Mouse (Mus musculus) hindbrain, postnatal 0 days (tissue): Measurements from ENCODE around the gene Phlpp1. TPM values are rescaled to one million over a fixed set of nuclear protein-coding genes. Genes with fewer than 3 reads are reported as not detected.

ENCODE experiments used
- ATAC-seq: fragments of 200-750 bp; cut with Nextera tagmentation; 2 replicates; pipeline ENCODE4 v1.8.0; 2017; ENCODE audit warnings: mild to moderate bottlenecking, moderate TSS enrichment, moderate library complexity
- DNase-seq: peaks from one replicate; pipeline ENCODE4 v3.0.0-alpha.2; 2015; ENCODE audit warnings: low spot score
- H3K27ac ChIP-seq: fragments of 300-500 bp; sonication (generic); 2 replicates; pipeline ENCODE4 v1.5.1; 2014; ENCODE audit warnings: mild to moderate bottlenecking
- H3K27me3 ChIP-seq: fragments of 300-500 bp; sonication (generic); 2 replicates; pipeline ENCODE4 v1.6.1; 2014; ENCODE audit warnings: low read length, mixed read lengths; ENCODE audit not compliant: insufficient read depth
- H3K36me3 ChIP-seq: fragments of 300-500 bp; sonication (generic); 2 replicates; pipeline ENCODE4 v1.6.1; 2014; ENCODE audit warnings: low read length, mixed read lengths; ENCODE audit not compliant: insufficient read depth
- H3K4me1 ChIP-seq: fragments of 300-500 bp; sonication (generic); 2 replicates; pipeline ENCODE4 v1.6.1; 2014; ENCODE audit warnings: antibody characterized with exemption, low read length, mixed read lengths; ENCODE audit not compliant: insufficient read depth
- H3K4me2 ChIP-seq: fragments of 300-500 bp; sonication (generic); 2 replicates; pipeline ENCODE4 v1.6.1; 2014; ENCODE audit warnings: low read depth, mild to moderate bottlenecking, low read length, moderate library complexity, mixed read lengths
- H3K4me3 ChIP-seq: fragments of 300-500 bp; sonication (generic); 2 replicates; pipeline ENCODE4 v1.5.1; 2014; ENCODE audit warnings: low read length
- H3K9ac ChIP-seq: fragments of 300-500 bp; sonication (generic); replicated peaks from 2 replicates; pipeline ENCODE4 v1.6.1; 2014; ENCODE audit warnings: mild to moderate bottlenecking, low read length, moderate library complexity, mixed read lengths
- H3K9me3 ChIP-seq: fragments of 300-500 bp; sonication (generic); 2 replicates; pipeline ENCODE4 v1.6.1; 2016; ENCODE audit warnings: low read length, mixed read lengths
- CTCF ChIP-seq: IDR thresholded peaks from 2 replicates; pipeline ENCODE4 v1.5.1; 2016; ENCODE audit warnings: antibody characterized with exemption, control low read depth, low read depth
- WGBS: fragments of 180-500 bp; shearing (Covaris S2); extraction: QIAGEN DNeasy Blood & Tissue Kit; methylation state at CpG from one replicate; pipeline ENCODE4 v1.1.7; 2014; 5-methylcytosine and 5-hydroxymethylcytosine counted together
- polyA plus RNA-seq: library from polyadenylated mRNA; unstranded; fragments of >200 nt; fragmentation: Nextera tagmentation; extraction: Ambion mirVana; gene quantifications from 2 replicates; pipeline ENCODE4 v1.2.1, GENCODE M21; 2015
- total RNA-seq: library from RNA; depleted of rRNA; stranded (reverse); fragments of >200 nt; gene quantifications from 2 replicates; pipeline ENCODE4 v1.2.3, GENCODE M21; 2014

The Phlpp1 gene
- total and polyA plus RNA-seq, 2 experiments from 2014 or later = 6.0 to 38.0 TPM

GRCm38 (mm10) chr1:106314476-106314875 lies 142.9 kb downstream of the Phlpp1 start:
- Histone ChIP-seq H3K4me1 (0 out of 2 replicates have a peak, but pooled peaks cover 3% of the 10 kb centered on the region), H3K27me3 (no peaks in the 10 kb centered on the region), H3K9me3 (no peaks in the 10 kb centered on the region), H3K27ac (no peak overlapping the region), H3K4me2 (no peak overlapping the region), H3K9ac (no peak overlapping the region), H3K36me3 (no peaks in the 10 kb centered on the region), H3K4me3 (no peak overlapping the region)
- TF ChIP-seq CTCF = no peak
- DNase-seq (no peak), ATAC-seq (no peak)
- 86% methylated on average over 4 of the region's 4 CpGs for WGBS

DNA sequence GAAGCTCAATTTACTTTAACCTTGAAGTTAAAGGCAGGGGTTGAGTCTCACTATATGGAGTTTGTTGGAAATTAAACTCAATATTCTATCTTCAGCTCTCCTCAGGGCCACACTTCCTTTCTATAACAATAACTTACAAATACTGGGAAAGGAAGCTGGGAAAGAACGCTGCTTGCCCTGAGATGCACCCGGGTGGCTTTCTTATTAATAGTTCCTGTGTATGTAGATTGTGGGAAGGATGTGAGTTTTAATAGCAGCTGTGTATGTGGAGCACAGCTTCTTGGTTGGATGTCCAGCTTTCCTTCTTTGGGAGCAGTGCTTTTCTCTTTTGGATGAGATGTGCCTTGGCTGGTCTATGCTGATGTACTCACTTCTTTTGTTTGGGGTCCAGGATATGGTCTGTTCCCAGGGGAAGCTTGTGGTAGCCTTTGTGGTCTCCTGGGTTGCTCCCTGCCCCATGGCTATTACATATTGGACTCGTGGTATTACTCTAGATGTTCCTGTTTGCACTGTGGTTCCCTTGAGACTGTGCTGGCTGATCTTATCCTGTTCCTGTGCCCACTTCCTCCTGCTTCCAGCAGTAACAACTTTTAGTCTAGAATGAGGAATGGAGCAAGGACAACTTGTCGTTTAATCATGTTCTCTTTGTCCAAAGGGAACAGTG lies 145.2 kb downstream of the Phlpp1 start:
- Histone ChIP-seq H3K4me1 (0 out of 2 replicates have a peak, but pooled peaks cover 3% of the 10 kb centered on the region), H3K27ac (peak overlapping the region; percentile 41; the same call in 1 of the 2 replicates)
- 66% methylated on average over 4 of the region's 4 CpGs for WGBS

DNA sequence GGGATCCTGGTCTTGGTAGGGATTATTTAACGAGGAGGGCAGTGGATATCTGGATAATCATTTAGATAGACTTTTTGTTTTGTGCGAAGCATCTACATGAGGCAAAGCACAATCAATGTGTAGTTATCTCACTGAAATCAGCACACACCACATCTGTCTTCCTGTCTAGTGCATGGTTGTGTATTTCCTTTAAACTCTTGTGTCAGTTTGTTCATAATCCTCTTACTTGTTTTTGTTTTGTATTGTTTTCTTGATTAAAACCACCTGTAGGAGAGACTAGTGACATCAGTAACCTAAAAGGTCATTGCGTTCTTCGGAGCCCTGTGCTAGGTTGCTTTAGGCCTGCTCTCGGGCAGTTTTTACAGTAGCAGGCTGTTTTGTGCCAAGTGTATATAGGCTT lies 146.8 kb downstream of the Phlpp1 start:
- H3K27me3 ChIP-seq = no peaks in the 10 kb centered on the region
- no peak for TF ChIP-seq CTCF
- H3K4me2 ChIP-seq = no peak overlapping the region
- no peaks in the 10 kb centered on the region for H3K36me3 ChIP-seq
- H3K4me3 ChIP-seq = no peak overlapping the region
- H3K4me1 ChIP-seq = 0 out of 2 replicates have a peak, but pooled peaks cover 3% of the 10 kb centered on the region
- H3K27ac ChIP-seq = no peak overlapping the region
- H3K9ac ChIP-seq = no peak overlapping the region
- no peak for ATAC-seq
- no peak for DNase-seq
- H3K9me3 ChIP-seq = no peaks in the 10 kb centered on the region
- WGBS = 84% methylated on average over 5 of the region's 5 CpGs

More for the DNA sequence above, 145.2 kb downstream of the Phlpp1 start:
- Histone ChIP-seq H3K4me3 (no peak overlapping the region), H3K27me3 (no peaks in the 10 kb centered on the region), H3K36me3 (no peaks in the 10 kb centered on the region), H3K4me2 (no peak overlapping the region), H3K9ac (no peak overlapping the region), H3K9me3 (no peaks in the 10 kb centered on the region)
- ATAC-seq (no peak), DNase-seq (no peak)
- TF ChIP-seq CTCF = no peak

DNA sequence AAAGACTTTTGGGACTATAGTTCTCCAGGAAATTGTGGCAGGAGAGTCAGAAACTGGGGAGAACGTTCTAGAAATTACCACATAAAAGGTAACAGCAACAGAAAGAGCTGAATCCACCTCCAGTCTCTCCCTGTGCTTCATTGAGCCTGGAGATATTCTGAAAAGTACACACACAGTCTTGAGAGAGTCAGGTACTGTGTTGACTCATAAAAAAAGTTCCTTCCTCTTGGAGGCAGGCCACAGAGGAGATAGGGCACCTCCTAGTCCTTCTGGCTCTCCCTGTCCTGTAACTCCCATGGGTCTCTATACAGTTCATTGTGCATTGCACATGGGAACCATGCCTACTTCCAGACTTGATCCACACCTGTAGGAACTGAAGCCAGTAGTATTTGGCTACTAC lies 149.0 kb downstream of the Phlpp1 start:
- no peaks in the 10 kb centered on the region for H3K9me3 ChIP-seq
- H3K27ac ChIP-seq = no peak overlapping the region
- ATAC-seq (no peak), DNase-seq (no peak)
- no peaks in the 10 kb centered on the region for H3K36me3 ChIP-seq
- no peak overlapping the region for H3K9ac ChIP-seq
- H3K4me2 ChIP-seq = no peak overlapping the region
- H3K4me3 ChIP-seq = no peak overlapping the region
- 0 out of 2 replicates have a peak, but pooled peaks cover 3% of the 10 kb centered on the region for H3K4me1 ChIP-seq
- TF ChIP-seq CTCF = no peak
- WGBS = 97% methylated on average over 1 of the region's 1 CpGs
- H3K27me3 ChIP-seq = no peaks in the 10 kb centered on the region

- Histone ChIP-seq H3K27me3 (no peaks in the 10 kb centered on the region), H3K9me3 (no peaks in the 10 kb centered on the region), H3K9ac (no peak overlapping the region), H3K27ac (no peak overlapping the region), H3K4me3 (no peak overlapping the region), H3K36me3 (no peaks in the 10 kb centered on the region), H3K4me2 (no peak overlapping the region), H3K4me1 (0 out of 2 replicates have a peak, but pooled peaks cover 3% of the 10 kb centered on the region)
- 90% methylated on average over 8 of the region's 8 CpGs for WGBS
- ATAC-seq = no peak
- TF ChIP-seq CTCF = no peak
- no peak for DNase-seq
Measured at GRCm38 (mm10) chr1:106321432-106322126, 150.0 kb downstream of the Phlpp1 start.

DNA sequence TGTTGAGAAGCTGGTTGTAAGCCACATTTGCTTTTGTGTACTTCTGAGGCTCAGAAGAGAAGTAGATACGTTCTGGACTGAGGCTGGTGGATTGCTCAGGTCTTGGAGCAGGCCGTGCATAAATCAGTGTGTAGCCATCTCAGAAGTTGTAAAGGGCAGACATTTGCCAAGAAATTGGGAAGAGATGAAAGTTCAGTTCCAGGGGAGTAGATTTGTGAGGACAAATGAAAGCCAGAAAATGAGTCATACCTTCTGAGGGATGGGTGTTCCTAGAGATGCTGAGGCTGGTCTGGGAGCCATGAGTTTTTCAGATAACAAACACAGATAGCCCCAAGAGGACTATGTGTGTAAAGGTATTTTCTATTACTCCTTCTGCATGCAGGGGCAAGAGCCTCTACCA lies 155.1 kb downstream of the Phlpp1 start:
- Histone ChIP-seq H3K36me3 (no peaks in the 10 kb centered on the region), H3K9ac (no peak overlapping the region), H3K4me1 (no peaks in the 10 kb centered on the region), H3K27ac (no peak overlapping the region), H3K4me2 (no peak overlapping the region), H3K9me3 (no peaks in the 10 kb centered on the region), H3K27me3 (no peaks in the 10 kb centered on the region), H3K4me3 (no peak overlapping the region)
- ATAC-seq (no peak), DNase-seq (no peak)
- no peak for TF ChIP-seq CTCF
- WGBS = 62% methylated on average over 2 of the region's 2 CpGs

- H3K36me3 ChIP-seq = peaks cover 26% of the 10 kb centered on the region
- ATAC-seq = no peak
- WGBS = 69% methylated on average over 3 of the region's 3 CpGs
Measured at GRCm38 (mm10) chr1:106342100-106342499, 170.5 kb downstream of the Phlpp1 start.

More at GRCm38 (mm10) chr1:106342100-106342499, 170.5 kb downstream of the Phlpp1 start:
- no peak overlapping the region for H3K9ac ChIP-seq
- DNase-seq = no peak
- no peaks in the 10 kb centered on the region for H3K4me1 ChIP-seq
- no peak overlapping the region for H3K4me2 ChIP-seq
- H3K27me3 ChIP-seq = no peaks in the 10 kb centered on the region
- no peak overlapping the region for H3K27ac ChIP-seq
- TF ChIP-seq CTCF = no peak
- no peaks in the 10 kb centered on the region for H3K9me3 ChIP-seq
- H3K4me3 ChIP-seq = no peak overlapping the region
